Mouse (Mus musculus): ENCODE data around the gene Stmn3. TPM values are rescaled to one million over a fixed set of nuclear protein-coding genes. Genes with fewer than 3 reads are reported as not detected.
"Not testable (repeated sequence)": the region's sequence is repeated elsewhere in the genome, so short reads cannot be mapped to it uniquely, and the experiment has no call there.

Gene Stmn3
- total and polyA plus RNA-seq, 3 experiments, result not detected

- TF ChIP-seq TAL1 (IDR thresholded peaks at IDR 0.05; ENCODE audit: low read length) (no peak), MYB (IDR thresholded peaks at IDR 0.05; ENCODE audit: low read depth, low read length) (no peak), NRF1 (IDR thresholded peaks at IDR 0.05; ENCODE audit: insufficient read depth, low read depth, low read length, poor library complexity, severe bottlenecking) (no peak), KAT2A (conservative IDR thresholded peaks at IDR 0.05; ENCODE audit: low read depth, low read length) (no peak), NELFE (IDR thresholded peaks at IDR 0.05; ENCODE audit: low read depth, low read length) (no peak), ELF1 (IDR thresholded peaks at IDR 0.05; ENCODE audit: low read depth, low read length) (no peak), CTCF (IDR thresholded peaks at IDR 0.05 in 2 of 3, conservative IDR thresholded peaks at IDR 0.05 in 1 of 3; ENCODE audit: control insufficient read depth in 1 of 3, insufficient read depth in 1 of 3, low read depth in 2 of 3, low read length in 3 of 3, poor library complexity in 1 of 3, severe bottlenecking in 1 of 3) (no peak), EP300 (IDR thresholded peaks at IDR 0.05; ENCODE audit: low read depth in 1 of 2, low read length in 2 of 2) (no peak), SMC3 (IDR thresholded peaks at IDR 0.05; ENCODE audit: low read depth, low read length) (no peak), RCOR1 (IDR thresholded peaks at IDR 0.05; ENCODE audit: low read depth, low read length) (no peak), POLR2AphosphoS2 (IDR thresholded peaks at IDR 0.05; ENCODE audit: low read length) (no peak)
- Histone ChIP-seq H3K9me3 (replicated peaks; ENCODE audit: insufficient read depth, low read length) (no peaks in the 10 kb centered on the region), H3K9ac (ENCODE audit: control insufficient read depth, low read depth, low read length, poor library complexity, severe bottlenecking) (peak overlapping the region; percentile 75), H3K4me3 (ENCODE audit: control insufficient read depth in 1 of 2, insufficient read depth in 1 of 2, low read depth in 2 of 2, low read length in 2 of 2) (peak overlapping the region; percentile 79 to 90), H3K27ac (ENCODE audit: control insufficient read depth, low read depth, low read length) (no peak overlapping the region), H3K4me1 (ENCODE audit: control insufficient read depth in 1 of 2, insufficient read depth in 2 of 2, low read length in 2 of 2) (peaks cover 2 to 8% of the 10 kb centered on the region in 2 experiments; a peak in 3 of 4 replicates), H3K27me3 (ENCODE audit: control insufficient read depth in 1 of 2, insufficient read depth in 2 of 2, low read length in 2 of 2) (no peaks in the 10 kb centered on the region), H3K79me2 (ENCODE audit: control insufficient read depth, insufficient read depth, low read length, poor library complexity) (peaks cover 18% of the 10 kb centered on the region), H3K36me3 (ENCODE audit: control insufficient read depth in 1 of 2, insufficient read depth in 2 of 2, low read length in 2 of 2) (peaks cover 0 to 14% of the 10 kb centered on the region in 2 experiments; a peak in 3 of 4 replicates)
- peak; percentile 27 for DNase-seq (ENCODE audit: low read depth, low spot score)
Measured at GRCm38 (mm10) chr2:181288691-181289090, 25.6 kb downstream of the Stmn3 start.

GRCm38 (mm10) chr2:181287958-181288350, 26.3 kb downstream of the Stmn3 start, which contains the start of gene Gmeb2:
Gene Gmeb2, minus strand, starts transcription at chr2:181288035.
- not testable (repeated sequence) for H3K9me3 ChIP-seq (replicated peaks; ENCODE audit: insufficient read depth, low read length); H3K27me3 ChIP-seq (ENCODE audit: control insufficient read depth in 1 of 2, insufficient read depth in 2 of 2, low read length in 2 of 2)
- peak within 1 kb of the TSS; percentile 91 for H3K4me3 ChIP-seq (ENCODE audit: control insufficient read depth in 1 of 2, insufficient read depth in 1 of 2, low read depth in 2 of 2, low read length in 2 of 2)
- H3K79me2 ChIP-seq (ENCODE audit: control insufficient read depth, insufficient read depth, low read length, poor library complexity), result peaks cover 18% of the 10 kb centered on the region
- H3K4me1 ChIP-seq (ENCODE audit: control insufficient read depth in 1 of 2, insufficient read depth in 2 of 2, low read length in 2 of 2), result peaks cover 2 to 13% of the 10 kb centered on the region in 2 experiments; a peak in 3 of 4 replicates
- peak within 1 kb of the TSS; percentile 92 for H3K27ac ChIP-seq (ENCODE audit: control insufficient read depth, low read depth, low read length)
- peak within 1 kb of the TSS; percentile 95 for H3K9ac ChIP-seq (ENCODE audit: control insufficient read depth, low read depth, low read length, poor library complexity, severe bottlenecking)
- TF ChIP-seq NRF1 (IDR thresholded peaks at IDR 0.05; ENCODE audit: insufficient read depth, low read depth, low read length, poor library complexity, severe bottlenecking) (peak; percentile 79), SIN3A (IDR thresholded peaks at IDR 0.05; ENCODE audit: low read length) (peak; percentile 78), ZMIZ1 (IDR thresholded peaks at IDR 0.05; ENCODE audit: low read depth, low read length) (peak; percentile 78; the same call in 1 of the 2 replicates), POLR2A (IDR thresholded peaks at IDR 0.05; ENCODE audit: control insufficient read depth in 1 of 2, insufficient read depth in 1 of 2, low read depth in 1 of 2, low read length in 2 of 2, poor library complexity in 1 of 2) (peak; percentile 56 to 65), MYC (IDR thresholded peaks at IDR 0.05; ENCODE audit: low read depth, low read length) (0 out of 2 replicates have a peak, but pooled peaks have one; percentile 41), TBP (IDR thresholded peaks at IDR 0.05; ENCODE audit: low read depth, low read length) (peak; percentile 72), ELF1 (IDR thresholded peaks at IDR 0.05; ENCODE audit: low read depth, low read length) (peak; percentile 84), TCF12 (IDR thresholded peaks at IDR 0.05; ENCODE audit: low read depth, low read length) (peak; percentile 47; the same call in 1 of the 2 replicates), HCFC1 (IDR thresholded peaks at IDR 0.05; ENCODE audit: low read depth, low read length) (peak; percentile 79), MXI1 (IDR thresholded peaks at IDR 0.05; ENCODE audit: low read depth, low read length) (peak; percentile 86), NELFE (IDR thresholded peaks at IDR 0.05; ENCODE audit: low read depth, low read length) (peak; percentile 87), MAX (IDR thresholded peaks at IDR 0.05; ENCODE audit: low read length) (0 out of 2 replicates have a peak, but pooled peaks have one; percentile 35), KAT2A (conservative IDR thresholded peaks at IDR 0.05; ENCODE audit: low read depth, low read length) (0 out of 2 replicates have a peak, but pooled peaks have one; percentile 12)
- peak; percentile 98 for DNase-seq (ENCODE audit: low read depth, low spot score)
- peaks cover 0 to 17% of the 10 kb centered on the region in 2 experiments; a peak in 3 of 4 replicates for H3K36me3 ChIP-seq (ENCODE audit: control insufficient read depth in 1 of 2, insufficient read depth in 2 of 2, low read length in 2 of 2)

All from MEL (cell line).